Mouse (Mus musculus) gastrocnemius, postnatal 25 days (tissue): Measurements from ENCODE around the gene Slc35d3. TPM values are rescaled to one million over a fixed set of nuclear protein-coding genes. Genes with fewer than 3 reads are reported as not detected.

ENCODE experiments used
- DNase-seq: peaks from one replicate; pipeline ENCODE4 v3.0.0; 2022
- long read RNA-seq, 2 experiments: library from polyadenylated mRNA; stranded (forward); transcript quantifications; one replicate each; pipeline ENCODE4 v2.0.0; 2021
- total RNA-seq, 2 experiments: library from RNA; stranded (reverse); gene quantifications; 1 replicate in 1 of 2; 2 replicates in 1 of 2; pipeline ENCODE4 v1.2.3; 2021

Slc35d3 gene
- not detected for total RNA-seq
- long read RNA-seq, experiment 1: 0 reads
- long read RNA-seq, experiment 2: 0 reads

- DNase-seq: no peak
These were observed at the start of gene Slc35d3 for GRCm38 (mm10) chr10:19850998-19851691. Slc35d3 (minus strand) TSS chr10:19851459.

GRCm38 (mm10) chr10:19900191-19900590, 48.9 kb upstream of the Slc35d3 start:
- no peak for DNase-seq

GRCm38 (mm10) chr10:19893976-19894375, 42.7 kb upstream of the Slc35d3 start:
- no peak for DNase-seq

GRCm38 (mm10) chr10:19893146-19893545, 41.9 kb upstream of the Slc35d3 start:
- DNase-seq: no peak

GRCm38 (mm10) chr10:19891686-19892085, 40.4 kb upstream of the Slc35d3 start:
- DNase-seq: no peak

GRCm38 (mm10) chr10:19889908-19890307, 38.6 kb upstream of the Slc35d3 start:
- no peak for DNase-seq

- DNase-seq: no peak
These were observed 35.0 kb upstream of the Slc35d3 start for GRCm38 (mm10) chr10:19886249-19886648.

- no peak for DNase-seq
These were observed 33.1 kb upstream of the Slc35d3 start for GRCm38 (mm10) chr10:19884409-19884808.

GRCm38 (mm10) chr10:19880437-19880836, 29.2 kb upstream of the Slc35d3 start:
- no peak for DNase-seq

GRCm38 (mm10) chr10:19879161-19879560, 27.9 kb upstream of the Slc35d3 start:
- DNase-seq: no peak

GRCm38 (mm10) chr10:19877679-19878078, 26.4 kb upstream of the Slc35d3 start:
- DNase-seq: no peak

- DNase-seq: no peak
These were observed 26.0 kb upstream of the Slc35d3 start for GRCm38 (mm10) chr10:19877257-19877656.

GRCm38 (mm10) chr10:19876669-19877068, 25.4 kb upstream of the Slc35d3 start:
- no peak for DNase-seq

- no peak for DNase-seq
These were observed 24.1 kb upstream of the Slc35d3 start for GRCm38 (mm10) chr10:19875346-19875745.

GRCm38 (mm10) chr10:19855597-19856306, 4.5 kb upstream of the Slc35d3 start:
- DNase-seq: no peak

- no peak for DNase-seq
These were observed 2.4 kb upstream of the Slc35d3 start for GRCm38 (mm10) chr10:19853609-19854008.

GRCm38 (mm10) chr10:19852776-19853175, 1.5 kb upstream of the Slc35d3 start:
- no peak for DNase-seq

GRCm38 (mm10) chr10:19850544-19850997, 688 bp downstream of the Slc35d3 start:
- DNase-seq: no peak

GRCm38 (mm10) chr10:19849771-19850365, 1.4 kb downstream of the Slc35d3 start:
- DNase-seq: no peak

- no peak for DNase-seq
These were observed 2.1 kb downstream of the Slc35d3 start for GRCm38 (mm10) chr10:19848928-19849770.

- DNase-seq: no peak
These were observed 11.4 kb downstream of the Slc35d3 start for GRCm38 (mm10) chr10:19839836-19840235.
